Mouse (Mus musculus) liver, embryonic 13.5 days (tissue): ENCODE data around the gene Uxt. TPM values are rescaled to one million over a fixed set of nuclear protein-coding genes. Genes with fewer than 3 reads are reported as not detected.

Experiments used
- ATAC-seq: fragments of 200-750 bp; cut with Nextera tagmentation; 2 replicates; pipeline ENCODE4 v1.8.0; 2017; ENCODE audit warnings: low read depth, mild to moderate bottlenecking, moderate number of reproducible peaks, moderate library complexity
- DNase-seq: peaks from one replicate; pipeline ENCODE4 v3.0.0; 2022
- H3K27ac ChIP-seq: fragments of 300-500 bp; sonication (generic); 2 replicates; pipeline ENCODE4 v1.5.1; 2015; ENCODE audit warnings: moderate library complexity, mild to moderate bottlenecking, inconsistent platforms
- H3K27me3 ChIP-seq: fragments of 300-500 bp; sonication (generic); 2 replicates; pipeline ENCODE4 v1.6.1; 2015; ENCODE audit warnings: mild to moderate bottlenecking, inconsistent platforms
- H3K36me3 ChIP-seq: fragments of 300-500 bp; sonication (generic); 2 replicates; pipeline ENCODE4 v1.6.1; 2015; ENCODE audit warnings: mild to moderate bottlenecking, inconsistent platforms
- H3K4me1 ChIP-seq: fragments of 300-500 bp; sonication (generic); replicated peaks from 2 replicates; pipeline ENCODE4 v1.6.1; 2015; ENCODE audit warnings: inconsistent platforms
- H3K4me2 ChIP-seq: fragments of 300-500 bp; sonication (generic); 2 replicates; pipeline ENCODE4 v1.6.1; 2015; ENCODE audit warnings: inconsistent platforms, mild to moderate bottlenecking, moderate library complexity
- H3K4me3 ChIP-seq: fragments of 300-500 bp; sonication (generic); replicated peaks from 2 replicates; pipeline ENCODE4 v1.5.1; 2015; ENCODE audit warnings: mild to moderate bottlenecking, inconsistent platforms
- H3K9ac ChIP-seq: fragments of 300-500 bp; sonication (generic); 2 replicates; pipeline ENCODE4 v1.6.1; 2015; ENCODE audit warnings: mild to moderate bottlenecking, inconsistent platforms
- H3K9me3 ChIP-seq: fragments of 300-500 bp; sonication (generic); replicated peaks from 2 replicates; pipeline ENCODE4 v1.6.1; 2016; ENCODE audit warnings: inconsistent platforms
- WGBS: fragments of 180-500 bp; shearing (Covaris S2); methylation state at CpG from one replicate; pipeline ENCODE4 v1.1.7; 2015; ENCODE audit not compliant: insufficient replicate concordance; 5-methylcytosine and 5-hydroxymethylcytosine counted together
- polyA plus RNA-seq: library from polyadenylated mRNA; unstranded; fragments of >200 nt; fragmentation: Nextera tagmentation; extraction: Ambion mirVana; gene quantifications from 2 replicates; pipeline ENCODE4 v1.2.1, GENCODE M21; 2015

The Uxt gene
- polyA plus RNA-seq, 1 experiment from 2014 or later: 57.8 TPM

GRCm38 (mm10) chrX:20920249-20920843, 41.5 kb downstream of the Uxt start:
- H3K9ac ChIP-seq: no peak overlapping the region
- no peaks in the 10 kb centered on the region for H3K36me3 ChIP-seq
- 14% methylated on average over 34 of the region's 49 CpGs for WGBS
- no peak overlapping the region for H3K27ac ChIP-seq
- no peaks in the 10 kb centered on the region for H3K4me1 ChIP-seq
- no peak for DNase-seq
- H3K4me2 ChIP-seq: peak overlapping the region; percentile 64
- no peaks in the 10 kb centered on the region for H3K9me3 ChIP-seq
- peaks cover 41% of the 10 kb centered on the region for H3K27me3 ChIP-seq
- H3K4me3 ChIP-seq: peak overlapping the region; percentile 43
- 0 out of 2 replicates have a peak, but pooled peaks have one; percentile 23 for ATAC-seq

GRCm38 (mm10) chrX:20915075-20915474, 46.7 kb downstream of the Uxt start:
- H3K9ac ChIP-seq: no peak overlapping the region
- peaks cover 19% of the 10 kb centered on the region for H3K27me3 ChIP-seq
- H3K36me3 ChIP-seq: no peaks in the 10 kb centered on the region
- no peak overlapping the region for H3K4me3 ChIP-seq
- ATAC-seq: no peak
- H3K4me2 ChIP-seq: no peak overlapping the region
- peaks cover 6% of the 10 kb centered on the region for H3K4me1 ChIP-seq
- H3K9me3 ChIP-seq: no peaks in the 10 kb centered on the region
- no peak overlapping the region for H3K27ac ChIP-seq
- no peak for DNase-seq

- Histone ChIP-seq H3K4me2 (no peak overlapping the region), H3K36me3 (no peaks in the 10 kb centered on the region), H3K27me3 (peaks cover 5% of the 10 kb centered on the region), H3K9ac (no peak overlapping the region), H3K27ac (no peak overlapping the region), H3K4me1 (peaks cover 9% of the 10 kb centered on the region), H3K9me3 (no peaks in the 10 kb centered on the region), H3K4me3 (no peak overlapping the region)
- DNase-seq: no peak
- 55% methylated on average over 6 of the region's 6 CpGs for whole genome bisulfite sequencing
- no peak for ATAC-seq
Observed at GRCm38 (mm10) chrX:20913726-20914125, 48.1 kb downstream of the Uxt start.

- no peak overlapping the region for H3K27ac ChIP-seq
- no peak overlapping the region for H3K4me3 ChIP-seq
- 22% methylated on average over 3 of the region's 3 CpGs for WGBS
- no peaks in the 10 kb centered on the region for H3K36me3 ChIP-seq
- DNase-seq: peak; percentile 28
- H3K4me2 ChIP-seq: no peak overlapping the region
- peaks cover 9% of the 10 kb centered on the region for H3K4me1 ChIP-seq
- no peak overlapping the region for H3K9ac ChIP-seq
- ATAC-seq: peak; percentile 76
- H3K27me3 ChIP-seq: no peaks in the 10 kb centered on the region
- H3K9me3 ChIP-seq: no peaks in the 10 kb centered on the region
Observed at GRCm38 (mm10) chrX:20910074-20910473, 51.7 kb downstream of the Uxt start.

Other genes with a start within 250 kb of the Uxt start
- 43.1 and 46.6 TPM in 2 replicates for gene Araf, start 164.2 kb downstream of the Uxt start, polyA plus RNA-seq
- 3.1 and 3.3 TPM in 2 replicates for gene Timp1, start 91.9 kb downstream of the Uxt start, polyA plus RNA-seq
- gene Syn1, start 41.0 kb downstream of the Uxt start, polyA plus RNA-seq: 0.03 and 0.12 TPM in 2 replicates
- gene Cfp, start 30.5 kb downstream of the Uxt start, polyA plus RNA-seq: 18.6 and 19.3 TPM in 2 replicates
- 1.9 and 2.7 TPM in 2 replicates for gene Elk1, start 11.4 kb downstream of the Uxt start, polyA plus RNA-seq
- gene Zfp182, start 100.3 kb upstream of the Uxt start, polyA plus RNA-seq: 2.0 TPM in 2 replicates
- gene Spaca5, start 106.4 kb upstream of the Uxt start, polyA plus RNA-seq: not detected in 2 replicates
- gene Zfp300, start 127.5 kb upstream of the Uxt start, polyA plus RNA-seq: 0.09 and 0.16 TPM in 2 replicates
- not detected in 2 replicates for gene Ssxa1, start 153.8 kb upstream of the Uxt start, polyA plus RNA-seq
- not detected in 2 replicates for gene Gm21876, start 213.6 kb upstream of the Uxt start, polyA plus RNA-seq